In genomic region chr7:64060582-64060981, GRCm38 (mm10) we compare ENCODE assay signal across 20 mouse cellular contexts.
"Had no signal": no experiment of that assay in that cellular context is flagged by ENCODE, and none has a peak within 500 bp of the region (broad histone marks: within the 10 kb centered on the region; RNA-seq: fewer than 3 reads in every experiment).

No protein-coding gene starts in this region.

- H3K4me3 ChIP-seq: gastrocnemius, adult 2 months; heart, embryonic 10.5 days; heart, embryonic 12.5 days; hindbrain, embryonic 10.5 days; hindbrain, embryonic 12.5 days; intestine, embryonic 15.5 days; layer of hippocampus, adult 2 months; left cerebral cortex, adult 2 months; limb, embryonic 10.5 days; limb, embryonic 12.5 days had no signal

- H3K4me2 ChIP-seq: heart, embryonic 12.5 days; hindbrain, embryonic 12.5 days; hindbrain, embryonic 14.5 days; intestine, embryonic 15.5 days; limb, embryonic 12.5 days; liver, embryonic 11.5 days had no signal

- H3K36me3 ChIP-seq: heart, embryonic 10.5 days; heart, embryonic 12.5 days; hindbrain, embryonic 10.5 days; hindbrain, embryonic 12.5 days; intestine, embryonic 15.5 days; limb, embryonic 10.5 days; limb, embryonic 12.5 days had no signal

- H3K27me3 ChIP-seq: heart, embryonic 12.5 days; hindbrain, embryonic 12.5 days; intestine, embryonic 15.5 days had no signal

- H3K4me1 ChIP-seq: intestine, embryonic 15.5 days; limb, embryonic 12.5 days had no signal

- H3K9ac ChIP-seq: heart, embryonic 12.5 days; hindbrain, embryonic 12.5 days; hindbrain, embryonic 14.5 days; intestine, embryonic 15.5 days; limb, embryonic 12.5 days had no signal

- ATAC-seq: hindbrain, embryonic 16.5 days; intestine, embryonic 15.5 days; intestine, postnatal 0 days had no signal

- H3K9me3 ChIP-seq: heart, embryonic 10.5 days; heart, embryonic 12.5 days; hindbrain, embryonic 10.5 days; hindbrain, embryonic 12.5 days; intestine, embryonic 15.5 days; limb, embryonic 10.5 days; limb, embryonic 12.5 days had no signal

- DNase-seq: gastrocnemius, adult 2 months; gastrocnemius, postnatal 10 days; gastrocnemius, postnatal 25 days; heart, adult 18-20 months; heart, postnatal 10 days; kidney, adult 8-10 months; kidney, postnatal 25 days had no signal

- H3K27ac ChIP-seq: gastrocnemius, adult 2 months; heart, embryonic 10.5 days; hindbrain, embryonic 10.5 days; hindbrain, embryonic 12.5 days; hindbrain, embryonic 14.5 days; intestine, embryonic 15.5 days; layer of hippocampus, adult 2 months; left cerebral cortex, adult 2 months; limb, embryonic 10.5 days; limb, embryonic 12.5 days had no signal
